Mouse (Mus musculus) lung, postnatal 0 days (tissue): ENCODE data around the gene Cdkal1. TPM values are rescaled to one million over a fixed set of nuclear protein-coding genes. Genes with fewer than 3 reads are reported as not detected.

Experiments
- ATAC-seq: fragments of 200-750 bp; cut with Nextera tagmentation; 2 replicates; pipeline ENCODE4 v1.8.0; 2017; ENCODE audit warnings: moderate library complexity
- DNase-seq: peaks from one replicate; pipeline ENCODE4 v3.0.0-alpha.2; 2016; ENCODE audit warnings: low spot score
- H3K27ac ChIP-seq: fragments of 300-500 bp; sonication (generic); 2 replicates; pipeline ENCODE4 v1.5.1; 2014; ENCODE audit warnings: antibody characterized with exemption, mild to moderate bottlenecking, low read length, mixed read lengths
- H3K27me3 ChIP-seq: fragments of 300-500 bp; sonication (generic); replicated peaks from 2 replicates; pipeline ENCODE4 v1.6.1; 2014; ENCODE audit warnings: low read length, mixed read lengths; ENCODE audit not compliant: insufficient read depth
- H3K36me3 ChIP-seq: fragments of 300-500 bp; sonication (generic); 2 replicates; pipeline ENCODE4 v1.6.1; 2014; ENCODE audit warnings: low read length, mixed read lengths; ENCODE audit not compliant: insufficient read depth
- H3K4me1 ChIP-seq: fragments of 300-500 bp; sonication (generic); 2 replicates; pipeline ENCODE4 v1.6.1; 2014; ENCODE audit warnings: antibody characterized with exemption, low read depth, low read length, mixed read lengths; ENCODE audit not compliant: insufficient read depth
- H3K4me2 ChIP-seq: fragments of 300-500 bp; sonication (generic); replicated peaks from 2 replicates; pipeline ENCODE4 v1.6.1; 2014; ENCODE audit warnings: low read depth, mild to moderate bottlenecking, low read length, moderate library complexity, mixed read lengths
- H3K4me3 ChIP-seq: fragments of 300-500 bp; sonication (generic); 2 replicates; pipeline ENCODE4 v1.5.1; 2014; ENCODE audit warnings: low read depth, low read length
- H3K9ac ChIP-seq: fragments of 300-500 bp; sonication (generic); replicated peaks from 2 replicates; pipeline ENCODE4 v1.6.1; 2014; ENCODE audit warnings: low read depth, mild to moderate bottlenecking
- H3K9me3 ChIP-seq: fragments of 300-500 bp; sonication (generic); 2 replicates; pipeline ENCODE4 v1.6.1; 2016; ENCODE audit warnings: low read length, mixed read lengths
- CTCF ChIP-seq: IDR thresholded peaks from 2 replicates; pipeline ENCODE4 v1.5.1; 2016; ENCODE audit warnings: antibody characterized with exemption, mild to moderate bottlenecking
- EP300 ChIP-seq: IDR thresholded peaks from 2 replicates; pipeline ENCODE4 v1.6.1; 2016; ENCODE audit warnings: antibody characterized with exemption, mild to moderate bottlenecking, control low read depth
- WGBS: fragments of 180-500 bp; shearing (Covaris S2); extraction: QIAGEN DNeasy Blood & Tissue Kit; methylation state at CpG from one replicate; pipeline ENCODE4 v1.1.7; 2014; 5-methylcytosine and 5-hydroxymethylcytosine counted together
- polyA plus RNA-seq: library from polyadenylated mRNA; unstranded; fragments of >200 nt; fragmentation: Nextera tagmentation; extraction: Ambion mirVana; gene quantifications from 2 replicates; pipeline ENCODE4 v1.2.1, GENCODE M21; 2015

Cdkal1 gene
- polyA plus RNA-seq, 1 experiment from 2014 or later: 14.7 TPM

DNA sequence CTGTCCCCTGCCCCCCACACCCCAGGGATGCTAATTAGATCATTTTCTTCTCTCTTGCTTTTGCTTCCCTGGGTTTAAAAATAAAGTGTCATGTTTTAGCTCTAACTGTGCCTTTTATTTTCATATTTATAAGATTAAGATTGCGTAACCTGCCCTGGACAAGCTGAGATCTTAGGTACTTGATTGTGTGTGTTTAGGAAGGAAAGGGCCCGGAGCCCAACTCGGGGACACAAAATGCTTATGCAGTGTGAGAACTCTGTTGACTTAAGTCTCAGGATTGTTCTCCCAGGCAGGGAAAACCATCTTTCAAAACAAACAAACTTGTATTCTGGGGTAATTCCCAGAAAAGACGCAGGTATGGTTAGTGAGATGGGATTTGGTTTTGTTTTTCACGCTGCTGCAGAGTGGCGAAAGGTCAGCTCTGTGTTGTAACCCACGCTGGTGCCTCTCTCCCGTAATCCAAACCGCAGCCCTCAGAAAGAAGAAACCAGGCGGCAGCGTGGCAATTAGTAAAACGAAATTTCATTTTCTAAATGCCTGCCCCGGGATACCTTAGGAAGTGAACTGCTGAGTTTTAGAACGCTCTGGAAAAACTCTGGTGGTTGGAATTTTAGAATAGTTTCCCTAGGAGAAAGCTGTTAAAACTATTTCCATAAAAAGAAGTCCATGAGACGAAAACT lies 690.5 kb downstream of the Cdkal1 start:
- Histone ChIP-seq H3K9me3 (no peaks in the 10 kb centered on the region), H3K36me3 (no peaks in the 10 kb centered on the region), H3K4me2 (0 out of 2 replicates have a peak overlapping the region, but pooled peaks have one; percentile 17), H3K4me1 (no peaks in the 10 kb centered on the region), H3K9ac (no peak overlapping the region), H3K4me3 (no peak overlapping the region), H3K27ac (no peak overlapping the region), H3K27me3 (no peaks in the 10 kb centered on the region)
- ATAC-seq (peak; percentile 62), DNase-seq (peak; percentile 68)
- 44% methylated on average over 15 of the region's 15 CpGs for WGBS
- TF ChIP-seq CTCF: no peak
- no peak for TF ChIP-seq EP300

DNA sequence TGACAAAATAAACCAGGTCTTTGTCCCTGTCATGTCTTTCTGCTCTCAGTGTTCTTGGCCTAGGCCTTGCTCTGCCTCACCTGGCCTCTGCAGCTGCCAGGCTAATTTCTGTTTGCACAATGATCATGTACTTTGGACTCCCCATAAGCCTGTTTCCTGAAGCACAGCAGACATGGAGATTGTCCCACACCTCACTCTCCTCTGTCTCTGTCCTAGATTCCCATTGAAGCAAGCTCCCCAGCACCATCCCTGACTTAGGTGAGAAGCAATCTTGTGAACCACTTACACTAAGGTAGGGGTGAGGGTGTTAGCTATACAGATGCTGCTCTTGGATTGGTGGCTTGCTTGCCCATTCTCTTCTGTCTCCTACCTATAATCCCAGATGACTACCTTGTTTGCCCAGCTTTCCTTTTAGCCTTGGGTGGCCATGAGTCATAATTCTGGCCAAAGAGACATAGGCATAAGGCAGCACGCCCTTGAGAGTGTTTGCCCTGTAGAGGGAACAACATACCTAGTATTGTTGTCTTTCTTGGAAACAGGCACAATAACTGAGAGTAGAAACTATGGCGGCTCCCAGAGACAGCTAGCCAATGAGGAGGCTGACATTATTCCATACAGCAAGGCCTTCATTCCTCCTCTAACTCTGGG lies 692.5 kb downstream of the Cdkal1 start:
- DNase-seq (no peak), ATAC-seq (no peak)
- Histone ChIP-seq H3K27me3 (no peaks in the 10 kb centered on the region), H3K27ac (no peak overlapping the region), H3K4me2 (no peak overlapping the region), H3K36me3 (no peaks in the 10 kb centered on the region), H3K9ac (no peak overlapping the region), H3K9me3 (no peaks in the 10 kb centered on the region), H3K4me3 (no peak overlapping the region), H3K4me1 (no peaks in the 10 kb centered on the region)
- 79% methylated on average over 2 of the region's 2 CpGs for WGBS
- TF ChIP-seq EP300: no peak
- TF ChIP-seq CTCF: no peak

DNA sequence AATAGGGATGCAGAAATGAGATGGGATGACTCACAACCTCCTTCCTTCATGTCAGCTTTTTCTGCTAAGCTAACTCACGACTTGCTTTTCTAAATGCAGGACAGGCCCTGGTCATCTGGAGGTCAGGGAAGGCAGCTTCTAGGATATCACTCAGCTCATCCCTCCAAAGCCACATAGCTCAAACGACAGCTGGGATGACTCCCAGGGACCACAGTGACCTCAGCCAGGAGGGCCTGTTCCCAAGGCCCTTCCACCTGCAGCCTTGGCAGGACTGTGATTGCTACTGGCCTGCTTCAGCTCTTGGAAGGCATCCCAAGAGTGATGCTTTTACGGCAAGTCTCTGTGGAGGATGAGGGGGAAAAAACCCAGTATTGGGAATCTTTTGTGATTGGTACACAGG lies 693.0 kb downstream of the Cdkal1 start:
- DNase-seq: no peak
- TF ChIP-seq EP300 (no peak), CTCF (no peak)
- Histone ChIP-seq H3K27ac (no peak overlapping the region), H3K4me2 (no peak overlapping the region), H3K4me1 (no peaks in the 10 kb centered on the region), H3K9me3 (no peaks in the 10 kb centered on the region), H3K27me3 (no peaks in the 10 kb centered on the region), H3K4me3 (no peak overlapping the region), H3K36me3 (no peaks in the 10 kb centered on the region), H3K9ac (no peak overlapping the region)
- 52% methylated on average over 3 of the region's 3 CpGs for WGBS
- ATAC-seq: no peak

DNA sequence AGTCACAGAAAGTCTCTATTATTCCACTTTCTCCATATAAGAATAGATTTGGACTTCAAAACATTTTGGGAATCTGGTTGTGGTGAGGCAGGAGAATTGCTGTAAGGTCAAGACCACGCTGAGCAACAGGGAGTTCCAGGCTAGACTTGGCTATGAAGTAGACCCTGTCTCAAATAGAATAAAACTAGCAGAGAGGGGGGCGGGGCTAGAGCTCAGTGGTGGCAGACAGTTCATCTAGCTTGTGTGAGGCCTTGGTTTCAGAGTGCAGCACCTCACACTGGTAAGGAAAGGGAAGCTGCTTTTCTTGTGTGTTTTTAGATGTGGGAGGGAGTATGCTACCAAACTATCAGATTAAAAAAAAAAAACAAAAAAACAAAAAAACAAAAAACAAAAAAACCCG lies 694.0 kb downstream of the Cdkal1 start:
- Histone ChIP-seq H3K36me3 (no peaks in the 10 kb centered on the region), H3K9ac (no peak overlapping the region), H3K9me3 (no peaks in the 10 kb centered on the region), H3K4me2 (no peak overlapping the region), H3K27me3 (no peaks in the 10 kb centered on the region), H3K4me1 (no peaks in the 10 kb centered on the region), H3K27ac (no peak overlapping the region), H3K4me3 (no peak overlapping the region)
- no peak for DNase-seq
- no peak for ATAC-seq
- TF ChIP-seq CTCF: no peak
- no peak for TF ChIP-seq EP300
- WGBS: 80% methylated on average over 3 of the region's 3 CpGs

DNA sequence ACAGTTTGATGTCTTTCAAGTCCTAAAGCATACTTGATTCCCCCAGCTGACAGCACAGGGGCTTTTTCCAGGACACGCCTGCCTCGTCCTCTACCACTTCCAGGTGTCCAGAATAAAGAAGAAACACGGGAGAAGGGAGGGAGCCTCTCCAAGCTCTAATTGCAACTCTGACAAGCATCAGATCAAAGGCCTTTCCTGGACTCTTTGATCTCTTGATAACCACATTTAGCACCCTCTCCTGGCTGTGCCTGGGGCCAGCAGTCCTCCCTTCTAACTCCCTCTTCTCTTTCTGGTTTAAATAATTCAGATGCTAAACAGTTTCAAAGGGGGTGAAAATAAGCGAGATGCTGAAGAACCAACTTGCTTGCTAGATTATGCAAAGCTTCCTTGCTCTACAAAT lies 698.8 kb downstream of the Cdkal1 start:
- no peak overlapping the region for H3K4me3 ChIP-seq
- WGBS: 26% methylated on average over 4 of the region's 4 CpGs
- no peaks in the 10 kb centered on the region for H3K27me3 ChIP-seq
- H3K36me3 ChIP-seq: no peaks in the 10 kb centered on the region
- no peaks in the 10 kb centered on the region for H3K9me3 ChIP-seq
- ATAC-seq (no peak), DNase-seq (no peak)
- H3K4me1 ChIP-seq: no peaks in the 10 kb centered on the region
- no peak overlapping the region for H3K4me2 ChIP-seq
- TF ChIP-seq CTCF (peak; percentile 41; the same call in 1 of the 2 replicates), EP300 (no peak)
- H3K27ac ChIP-seq: no peak overlapping the region
- H3K9ac ChIP-seq: no peak overlapping the region

DNA sequence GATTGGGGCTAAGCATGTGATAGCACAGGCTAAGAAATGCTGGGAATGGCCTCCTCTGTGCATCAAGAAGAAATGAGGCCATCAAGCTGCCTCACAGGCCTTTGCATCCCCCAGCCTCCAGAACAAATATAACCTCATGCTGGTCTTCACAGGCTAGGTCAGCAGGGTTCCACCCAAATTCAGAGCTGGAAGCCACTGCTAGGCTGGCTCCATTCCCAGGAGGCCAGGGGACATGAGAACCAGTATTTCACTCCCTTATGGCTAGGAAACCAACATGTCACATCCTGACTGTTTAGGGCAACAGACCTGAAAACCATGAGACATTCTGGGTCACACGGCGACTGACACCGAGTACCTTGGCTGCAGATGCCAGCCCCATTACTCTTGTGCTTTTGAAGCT lies 700.2 kb downstream of the Cdkal1 start:
- ATAC-seq (no peak), DNase-seq (no peak)
- H3K4me3 ChIP-seq: no peak overlapping the region
- no peak for TF ChIP-seq CTCF
- TF ChIP-seq EP300: no peak
- no peaks in the 10 kb centered on the region for H3K27me3 ChIP-seq
- H3K9me3 ChIP-seq: no peaks in the 10 kb centered on the region
- H3K4me1 ChIP-seq: no peaks in the 10 kb centered on the region
- 82% methylated on average over 3 of the region's 3 CpGs for WGBS
- no peaks in the 10 kb centered on the region for H3K36me3 ChIP-seq
- H3K9ac ChIP-seq: no peak overlapping the region
- no peak overlapping the region for H3K4me2 ChIP-seq
- no peak overlapping the region for H3K27ac ChIP-seq
